Mouse (Mus musculus): ENCODE results near the gene E330017A01Rik.

Gene E330017A01Rik

GRCm38 (mm10) chr16:58663816-58664215 is 25.3 kb upstream of the E330017A01Rik start:
- in situ Hi-C loops (cut with MboI, MseI) = loop anchor here (5.0 to 10.0 kb wide), 3 partner anchors 37 to 202 kb away; partner anchors contain the start of gene St3gal6

GRCm38 (mm10) chr16:58663021-58663420 is 24.5 kb upstream of the E330017A01Rik start:
- in situ Hi-C loops (cut with MboI, MseI) = loop anchor here (5.0 to 10.0 kb wide), 3 partner anchors 36 to 201 kb away; partner anchors contain the start of gene St3gal6

GRCm38 (mm10) chr16:58662287-58662791 is 23.8 kb upstream of the E330017A01Rik start:
- in situ Hi-C loops (cut with MboI, MseI) = loop anchor here (5.0 to 10.0 kb wide), 3 partner anchors 35 to 200 kb away; partner anchors contain the start of gene St3gal6

- in situ Hi-C loops (cut with MboI, MseI) = loop anchor here (5.0 to 10.0 kb wide), 3 partner anchors 35 to 200 kb away; partner anchors contain the start of gene St3gal6
Measured at GRCm38 (mm10) chr16:58661826-58662225, 23.3 kb upstream of the E330017A01Rik start.

- in situ Hi-C loops (cut with MboI, MseI) = no loop called here
Measured at GRCm38 (mm10) chr16:58658668-58659067, 20.1 kb upstream of the E330017A01Rik start.

- in situ Hi-C loops (cut with MboI, MseI) = no loop called here
Measured at GRCm38 (mm10) chr16:58656526-58656925, 18.0 kb upstream of the E330017A01Rik start.

GRCm38 (mm10) chr16:58655751-58656150 is 17.2 kb upstream of the E330017A01Rik start:
- in situ Hi-C loops (cut with MboI, MseI) = no loop called here

- in situ Hi-C loops (cut with MboI, MseI) = no loop called here
Measured at GRCm38 (mm10) chr16:58649979-58650378, 11.4 kb upstream of the E330017A01Rik start.

GRCm38 (mm10) chr16:58638016-58638415 is 523 bp downstream of the E330017A01Rik start:
- in situ Hi-C loops (cut with MboI, MseI) = no loop called here

GRCm38 (mm10) chr16:58637448-58637847 is 1.1 kb downstream of the E330017A01Rik start:
- in situ Hi-C loops (cut with MboI, MseI) = no loop called here

GRCm38 (mm10) chr16:58635866-58636265 is 2.7 kb downstream of the E330017A01Rik start:
- in situ Hi-C loops (cut with MboI, MseI) = no loop called here

- in situ Hi-C loops (cut with MboI, MseI) = loop anchor here (5.0 kb wide), 2 partner anchors 33 to 167 kb away; no protein-coding TSS in a partner anchor
Measured at GRCm38 (mm10) chr16:58629736-58630135, 8.8 kb downstream of the E330017A01Rik start.

GRCm38 (mm10) chr16:58628968-58629367 is 9.6 kb downstream of the E330017A01Rik start:
- in situ Hi-C loops (cut with MboI, MseI) = loop anchor here (5.0 kb wide), 2 partner anchors 33 to 167 kb away; no protein-coding TSS in a partner anchor

- in situ Hi-C loops (cut with MboI, MseI) = loop anchor here (5.0 kb wide), 2 partner anchors 34 to 166 kb away; no protein-coding TSS in a partner anchor
Measured at GRCm38 (mm10) chr16:58628336-58628680, 10.2 kb downstream of the E330017A01Rik start.

- in situ Hi-C loops (cut with MboI, MseI) = loop anchor here (5.0 kb wide), 2 partner anchors 35 to 165 kb away; no protein-coding TSS in a partner anchor
Measured at GRCm38 (mm10) chr16:58627597-58628335, 10.8 kb downstream of the E330017A01Rik start.

- in situ Hi-C loops (cut with MboI, MseI) = no loop called here
Measured at GRCm38 (mm10) chr16:58623944-58624343, 14.6 kb downstream of the E330017A01Rik start.

- in situ Hi-C loops (cut with MboI, MseI) = no loop called here
Measured at GRCm38 (mm10) chr16:58623114-58623513, 15.4 kb downstream of the E330017A01Rik start.

GRCm38 (mm10) chr16:58622377-58622776 is 16.2 kb downstream of the E330017A01Rik start:
- in situ Hi-C loops (cut with MboI, MseI) = no loop called here

GRCm38 (mm10) chr16:58617346-58617745 is 21.2 kb downstream of the E330017A01Rik start:
- in situ Hi-C loops (cut with MboI, MseI) = loop anchor here (10.0 kb wide), 2 partner anchors 83 to 953 kb away; no protein-coding TSS in a partner anchor

GRCm38 (mm10) chr16:58616878-58617277 is 21.7 kb downstream of the E330017A01Rik start, which contains the start of gene Gm813:
Gene Gm813, minus strand, starts transcription at chr16:58616978.
- in situ Hi-C loops (cut with MboI, MseI) = loop anchor here (10.0 kb wide), 2 partner anchors 82 to 952 kb away; no protein-coding TSS in a partner anchor

GRCm38 (mm10) chr16:58612969-58613368 is 25.6 kb downstream of the E330017A01Rik start:
- in situ Hi-C loops (cut with MboI, MseI) = loop anchor here (10.0 kb wide), 2 partner anchors 78 to 948 kb away; no protein-coding TSS in a partner anchor

GRCm38 (mm10) chr16:58607101-58607500 is 31.4 kb downstream of the E330017A01Rik start:
- in situ Hi-C loops (cut with MboI, MseI) = no loop called here
